Mouse (Mus musculus): Measurements from ENCODE around the gene Slbp. TPM values are rescaled to one million over a fixed set of nuclear protein-coding genes. Genes with fewer than 3 reads are reported as not detected.

The Slbp gene
- polyA plus RNA-seq, 1 experiment from 2014 or later = 184 TPM

DNA sequence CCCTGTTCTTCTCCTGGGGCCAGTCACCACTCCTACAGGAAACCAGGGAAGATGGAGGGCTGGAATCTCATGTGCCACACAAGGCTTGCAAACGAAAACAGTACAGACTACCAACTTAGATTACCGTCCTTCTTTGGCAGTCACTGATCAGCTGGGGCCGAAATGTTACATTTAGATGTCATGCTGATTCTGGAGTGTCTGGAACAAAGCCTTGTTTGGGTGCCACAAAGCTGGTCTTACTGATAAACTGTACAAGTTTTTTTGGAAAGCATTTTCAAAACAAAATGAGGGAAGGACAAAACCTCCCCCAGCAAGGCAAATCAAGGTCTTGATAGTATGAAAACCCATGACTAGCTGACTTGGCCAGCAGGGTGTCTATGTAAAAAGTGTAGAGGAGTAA is 28.6 kb downstream of the Slbp start:
- no peak overlapping the region for H3K4me3 ChIP-seq (ENCODE audit: low read length)
- H3K4me1 ChIP-seq (ENCODE audit: control insufficient read depth, insufficient read depth, low read length) = peaks cover 8% of the 10 kb centered on the region
- WGBS = 74% methylated on average over 3 of the region's 3 CpGs
- no peak overlapping the region for H3K27ac ChIP-seq (ENCODE audit: low read length)
- no peaks in the 10 kb centered on the region for H3K36me3 ChIP-seq (ENCODE audit: control insufficient read depth, insufficient read depth, low read length)
- H3K27me3 ChIP-seq (replicated peaks; ENCODE audit: control insufficient read depth, insufficient read depth, low read length) = no peaks in the 10 kb centered on the region
- ATAC-seq = no peak
- H3K9ac ChIP-seq (ENCODE audit: low read depth, low read length) = no peak overlapping the region
- no peaks in the 10 kb centered on the region for H3K9me3 ChIP-seq (ENCODE audit: control insufficient read depth, low read length)
- no peak overlapping the region for H3K4me2 ChIP-seq (ENCODE audit: low read depth, low read length)

DNA sequence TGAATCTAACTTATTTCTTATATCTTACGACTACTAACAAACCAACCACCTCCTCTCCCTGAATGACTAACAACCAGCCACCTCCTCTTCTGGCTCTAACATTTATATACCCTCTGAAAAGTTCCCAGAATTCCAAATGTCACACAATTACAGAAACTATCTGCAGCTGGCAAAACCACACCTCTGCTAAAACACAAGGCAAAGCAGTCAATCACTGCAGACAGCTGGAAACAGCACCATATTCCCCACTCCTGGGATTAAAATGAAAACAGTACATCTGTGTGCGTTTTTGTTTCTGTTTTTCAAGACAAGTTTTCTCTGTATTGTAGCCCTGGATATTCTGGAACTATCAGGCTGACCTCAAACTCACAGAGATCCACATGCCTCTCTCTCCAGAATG is 29.7 kb downstream of the Slbp start:
- Histone ChIP-seq H3K9me3 (ENCODE audit: control insufficient read depth, low read length) (no peaks in the 10 kb centered on the region), H3K4me1 (ENCODE audit: control insufficient read depth, insufficient read depth, low read length) (peaks cover under 1% of the 10 kb centered on the region), H3K4me2 (ENCODE audit: low read depth, low read length) (no peak overlapping the region), H3K9ac (ENCODE audit: low read depth, low read length) (no peak overlapping the region), H3K27me3 (replicated peaks; ENCODE audit: control insufficient read depth, insufficient read depth, low read length) (no peaks in the 10 kb centered on the region), H3K36me3 (ENCODE audit: control insufficient read depth, insufficient read depth, low read length) (no peaks in the 10 kb centered on the region), H3K4me3 (ENCODE audit: low read length) (no peak overlapping the region), H3K27ac (ENCODE audit: low read length) (no peak overlapping the region)
- no peak for ATAC-seq
- 86% methylated on average over 2 of the region's 2 CpGs for WGBS

DNA sequence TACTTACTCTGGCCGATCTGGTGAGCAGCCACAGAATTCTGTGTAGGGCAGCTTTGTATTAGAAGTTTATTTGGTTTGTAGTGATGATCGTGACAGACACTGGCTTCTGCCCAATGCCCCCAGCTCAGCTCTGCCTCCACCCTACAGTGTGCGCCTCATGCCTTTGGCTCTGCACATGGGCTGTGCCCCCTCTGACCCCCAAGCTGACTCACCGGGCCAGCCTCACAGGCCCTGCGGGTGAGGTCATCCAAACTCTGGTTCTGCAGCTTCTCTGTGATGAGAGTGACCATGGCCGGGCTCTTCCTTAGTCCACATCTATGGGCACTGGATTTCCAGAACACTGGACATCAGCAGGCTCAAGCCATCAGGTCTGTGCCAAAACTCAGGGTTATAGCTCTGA is 38.0 kb downstream of the Slbp start:
- Histone ChIP-seq H3K4me2 (ENCODE audit: low read depth, low read length) (no peak overlapping the region), H3K27me3 (replicated peaks; ENCODE audit: control insufficient read depth, insufficient read depth, low read length) (no peaks in the 10 kb centered on the region), H3K27ac (ENCODE audit: low read length) (no peak overlapping the region), H3K9ac (ENCODE audit: low read depth, low read length) (no peak overlapping the region), H3K4me1 (ENCODE audit: control insufficient read depth, insufficient read depth, low read length) (no peaks in the 10 kb centered on the region), H3K9me3 (ENCODE audit: control insufficient read depth, low read length) (no peaks in the 10 kb centered on the region), H3K36me3 (ENCODE audit: control insufficient read depth, insufficient read depth, low read length) (peaks cover 3% of the 10 kb centered on the region; the same call in 1 of the 2 replicates), H3K4me3 (ENCODE audit: low read length) (no peak overlapping the region)
- 86% methylated on average over 6 of the region's 6 CpGs for WGBS
- ATAC-seq = no peak

DNA sequence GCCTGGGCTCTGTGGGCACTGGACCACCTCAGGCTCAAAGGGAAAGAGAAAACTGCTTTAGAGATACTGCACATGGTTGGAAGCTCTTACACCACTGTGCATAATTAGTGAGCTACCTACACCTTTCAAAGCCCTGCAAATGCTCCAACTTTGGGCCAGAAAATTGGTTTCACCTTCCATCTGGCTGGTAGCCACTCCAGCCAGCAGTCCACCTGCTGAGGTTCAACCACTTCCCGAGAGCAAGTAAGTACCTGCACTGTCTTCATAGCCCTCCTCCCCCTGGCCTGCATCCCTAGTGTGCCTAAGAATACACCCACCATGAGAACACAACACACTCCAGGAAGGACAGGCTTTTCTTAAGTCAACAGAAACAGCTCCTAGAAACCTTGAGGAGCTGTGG is 40.6 kb downstream of the Slbp start:
- Histone ChIP-seq H3K27ac (ENCODE audit: low read length) (no peak overlapping the region), H3K36me3 (ENCODE audit: control insufficient read depth, insufficient read depth, low read length) (peaks cover 3% of the 10 kb centered on the region), H3K4me2 (ENCODE audit: low read depth, low read length) (no peak overlapping the region), H3K27me3 (replicated peaks; ENCODE audit: control insufficient read depth, insufficient read depth, low read length) (no peaks in the 10 kb centered on the region), H3K4me1 (ENCODE audit: control insufficient read depth, insufficient read depth, low read length) (no peaks in the 10 kb centered on the region), H3K4me3 (ENCODE audit: low read length) (no peak overlapping the region), H3K9ac (ENCODE audit: low read depth, low read length) (no peak overlapping the region), H3K9me3 (ENCODE audit: control insufficient read depth, low read length) (no peaks in the 10 kb centered on the region)
- WGBS = 97% methylated on average over 1 of the region's 1 CpGs
- ATAC-seq = no peak

DNA sequence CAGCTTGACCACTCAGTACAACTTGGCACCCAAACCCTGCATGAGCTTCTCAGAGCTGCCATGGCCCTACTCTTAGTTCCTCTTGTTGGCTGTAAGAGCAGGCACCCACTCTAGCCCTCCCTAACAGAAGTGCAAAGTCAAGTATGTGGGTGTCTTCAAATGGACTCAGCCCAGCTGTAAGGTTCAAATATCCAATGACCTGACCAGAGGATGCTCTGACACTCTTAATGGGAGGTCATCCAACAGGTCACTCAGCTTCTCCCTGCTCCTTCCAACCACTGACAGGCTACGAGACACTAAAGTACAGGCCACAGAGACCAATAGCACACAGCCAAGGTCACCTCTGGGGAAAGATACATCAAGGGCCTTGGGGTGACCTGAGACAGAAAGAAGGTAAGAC is 43.1 kb downstream of the Slbp start:
- Histone ChIP-seq H3K4me3 (ENCODE audit: low read length) (no peak overlapping the region), H3K4me1 (ENCODE audit: control insufficient read depth, insufficient read depth, low read length) (no peaks in the 10 kb centered on the region), H3K27me3 (replicated peaks; ENCODE audit: control insufficient read depth, insufficient read depth, low read length) (no peaks in the 10 kb centered on the region), H3K27ac (ENCODE audit: low read length) (no peak overlapping the region), H3K4me2 (ENCODE audit: low read depth, low read length) (no peak overlapping the region), H3K9me3 (ENCODE audit: control insufficient read depth, low read length) (no peaks in the 10 kb centered on the region), H3K9ac (ENCODE audit: low read depth, low read length) (no peak overlapping the region), H3K36me3 (ENCODE audit: control insufficient read depth, insufficient read depth, low read length) (peaks cover 3% of the 10 kb centered on the region)
- ATAC-seq = no peak
- 81% methylated on average over 1 of the region's 1 CpGs for WGBS

DNA sequence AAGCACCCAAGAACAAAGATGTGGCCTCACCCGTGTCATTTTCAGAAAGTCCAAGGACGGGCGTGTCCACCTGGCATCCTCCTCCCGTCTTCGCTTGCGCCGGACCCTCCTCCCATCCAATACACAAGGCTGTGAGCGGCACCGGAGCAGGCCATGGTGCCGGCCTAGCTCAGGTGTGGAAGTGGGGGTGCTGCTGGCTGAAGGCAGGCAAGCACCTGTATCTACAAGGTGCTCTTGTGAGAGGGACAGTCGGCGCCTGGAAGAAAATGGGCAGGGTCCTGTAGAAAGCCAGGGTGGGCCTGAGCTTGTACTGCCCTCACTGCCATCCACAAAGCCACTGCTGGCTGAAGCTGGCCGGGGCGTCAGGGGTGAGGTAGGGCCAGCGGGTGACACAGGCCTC is 44.9 kb downstream of the Slbp start:
- H3K9me3 ChIP-seq (ENCODE audit: control insufficient read depth, low read length) = no peaks in the 10 kb centered on the region
- no peaks in the 10 kb centered on the region for H3K27me3 ChIP-seq (replicated peaks; ENCODE audit: control insufficient read depth, insufficient read depth, low read length)
- no peak overlapping the region for H3K4me3 ChIP-seq (ENCODE audit: low read length)
- H3K9ac ChIP-seq (ENCODE audit: low read depth, low read length) = no peak overlapping the region
- H3K4me1 ChIP-seq (ENCODE audit: control insufficient read depth, insufficient read depth, low read length) = no peaks in the 10 kb centered on the region
- 96% methylated on average over 15 of the region's 15 CpGs for WGBS
- H3K36me3 ChIP-seq (ENCODE audit: control insufficient read depth, insufficient read depth, low read length) = peaks cover 3% of the 10 kb centered on the region
- no peak overlapping the region for H3K27ac ChIP-seq (ENCODE audit: low read length)
- H3K4me2 ChIP-seq (ENCODE audit: low read depth, low read length) = no peak overlapping the region
- no peak for ATAC-seq

DNA sequence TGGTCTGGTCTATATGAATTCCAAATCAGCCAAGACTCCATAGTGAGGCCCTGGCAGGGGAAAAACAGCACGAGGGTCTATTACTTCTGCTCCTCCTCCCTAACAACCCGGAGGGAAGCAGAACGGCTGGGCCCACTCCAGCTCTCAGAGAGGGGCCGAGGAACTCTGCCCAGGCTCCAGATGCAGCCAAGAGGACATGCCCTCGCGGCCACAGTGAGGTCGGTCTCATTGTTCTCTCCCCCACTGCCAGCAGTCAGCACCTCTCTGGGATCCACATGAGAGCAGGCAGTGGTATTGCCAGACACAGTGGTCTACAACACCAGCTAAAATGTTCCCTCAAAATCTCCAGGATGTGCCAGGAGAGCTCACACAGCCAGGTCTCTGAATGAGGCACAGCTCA is 45.7 kb downstream of the Slbp start:
- H3K4me2 ChIP-seq (ENCODE audit: low read depth, low read length) = no peak overlapping the region
- no peaks in the 10 kb centered on the region for H3K4me1 ChIP-seq (ENCODE audit: control insufficient read depth, insufficient read depth, low read length)
- WGBS = 78% methylated on average over 7 of the region's 7 CpGs
- no peak overlapping the region for H3K4me3 ChIP-seq (ENCODE audit: low read length)
- H3K27me3 ChIP-seq (replicated peaks; ENCODE audit: control insufficient read depth, insufficient read depth, low read length) = no peaks in the 10 kb centered on the region
- H3K36me3 ChIP-seq (ENCODE audit: control insufficient read depth, insufficient read depth, low read length) = peaks cover 3% of the 10 kb centered on the region
- no peak for ATAC-seq
- H3K27ac ChIP-seq (ENCODE audit: low read length) = no peak overlapping the region
- no peaks in the 10 kb centered on the region for H3K9me3 ChIP-seq (ENCODE audit: control insufficient read depth, low read length)
- no peak overlapping the region for H3K9ac ChIP-seq (ENCODE audit: low read depth, low read length)

DNA sequence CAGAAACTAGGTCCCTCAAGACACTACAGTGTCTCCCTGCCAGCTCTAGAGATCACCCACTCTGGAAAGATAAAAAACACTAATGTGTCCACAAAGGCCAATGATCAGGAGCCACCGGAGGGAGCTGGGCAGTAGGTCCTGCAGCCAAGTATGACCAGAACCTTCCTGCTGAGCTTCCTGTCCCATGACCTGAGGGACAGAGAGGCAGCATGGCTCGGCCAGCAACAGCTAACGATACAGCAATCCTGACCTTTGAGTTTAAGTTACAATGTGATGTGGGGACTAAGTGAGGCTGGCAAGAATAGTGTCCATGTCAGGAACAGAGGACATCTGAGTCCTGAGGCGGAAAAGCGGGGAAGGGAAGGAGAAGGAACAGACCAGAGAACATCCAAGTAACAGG is 47.1 kb downstream of the Slbp start:
- no peak overlapping the region for H3K4me3 ChIP-seq (ENCODE audit: low read length)
- H3K4me2 ChIP-seq (ENCODE audit: low read depth, low read length) = no peak overlapping the region
- no peaks in the 10 kb centered on the region for H3K27me3 ChIP-seq (replicated peaks; ENCODE audit: control insufficient read depth, insufficient read depth, low read length)
- peaks cover 3% of the 10 kb centered on the region for H3K36me3 ChIP-seq (ENCODE audit: control insufficient read depth, insufficient read depth, low read length)
- ATAC-seq = no peak
- no peak overlapping the region for H3K9ac ChIP-seq (ENCODE audit: low read depth, low read length)
- no peaks in the 10 kb centered on the region for H3K4me1 ChIP-seq (ENCODE audit: control insufficient read depth, insufficient read depth, low read length)
- 82% methylated on average over 5 of the region's 5 CpGs for WGBS
- H3K27ac ChIP-seq (ENCODE audit: low read length) = no peak overlapping the region
- no peaks in the 10 kb centered on the region for H3K9me3 ChIP-seq (ENCODE audit: control insufficient read depth, low read length)

DNA sequence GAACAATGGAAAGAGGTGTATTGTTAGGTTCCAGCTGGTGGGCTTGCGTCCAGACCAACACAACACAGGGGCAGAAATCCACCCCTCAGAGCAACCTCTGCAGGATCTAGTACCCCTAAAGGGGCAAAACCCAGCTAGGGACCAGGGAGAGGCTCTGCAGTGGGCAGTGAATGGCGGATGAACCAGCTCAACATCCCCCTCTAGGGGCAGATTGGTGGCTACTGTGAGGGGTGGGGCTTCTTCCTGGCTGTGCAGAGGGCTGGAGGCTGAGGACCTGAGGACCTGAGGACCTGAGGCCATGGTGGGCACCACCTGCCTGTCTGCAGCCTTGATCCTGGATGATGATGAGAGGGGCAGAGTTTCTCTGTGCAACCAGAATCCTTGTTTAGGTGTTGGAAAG is 58.8 kb downstream of the Slbp start:
- 0 out of 2 replicates have a peak, but pooled peaks have one; percentile 23 for ATAC-seq
- Histone ChIP-seq H3K4me2 (ENCODE audit: low read depth, low read length) (no peak overlapping the region), H3K4me1 (ENCODE audit: control insufficient read depth, insufficient read depth, low read length) (no peaks in the 10 kb centered on the region), H3K4me3 (ENCODE audit: low read length) (no peak overlapping the region), H3K27me3 (replicated peaks; ENCODE audit: control insufficient read depth, insufficient read depth, low read length) (no peaks in the 10 kb centered on the region), H3K9me3 (ENCODE audit: control insufficient read depth, low read length) (no peaks in the 10 kb centered on the region), H3K36me3 (ENCODE audit: control insufficient read depth, insufficient read depth, low read length) (no peaks in the 10 kb centered on the region), H3K27ac (ENCODE audit: low read length) (no peak overlapping the region), H3K9ac (ENCODE audit: low read depth, low read length) (no peak overlapping the region)
- WGBS = 32% methylated on average over 2 of the region's 2 CpGs

DNA sequence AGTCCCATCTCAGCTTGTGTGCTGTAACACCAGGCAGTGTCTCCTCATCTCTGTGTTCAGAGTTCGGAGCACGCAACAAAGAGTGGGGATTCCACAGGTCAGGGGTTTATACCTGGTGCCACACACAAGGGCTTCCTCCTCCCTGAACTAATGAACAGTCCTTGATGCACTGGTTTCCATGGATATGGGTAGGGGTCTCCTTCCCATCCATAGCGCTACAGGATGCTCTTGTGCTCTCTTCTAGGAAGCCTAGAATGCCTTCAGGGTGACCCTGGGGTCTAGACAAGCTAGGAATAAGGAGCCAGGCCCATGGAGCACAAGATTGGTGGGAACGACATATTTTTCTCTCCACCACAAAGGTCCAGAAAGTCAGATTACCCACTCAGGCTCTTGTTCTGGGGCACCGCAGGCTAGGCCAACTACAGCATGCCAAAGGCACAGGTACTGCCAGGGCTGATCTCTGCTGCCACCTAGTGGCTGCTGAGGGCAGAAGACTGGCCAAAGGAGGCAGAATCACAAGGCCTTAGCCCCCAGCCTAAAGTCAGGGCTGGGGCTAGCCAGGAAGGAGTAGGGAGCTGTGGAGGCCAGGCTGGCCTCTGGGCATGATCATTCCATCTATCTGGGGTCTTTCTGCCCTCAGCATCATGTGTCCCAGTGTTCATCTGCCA is 63.0 kb downstream of the Slbp start:
- H3K4me3 ChIP-seq (ENCODE audit: low read length) = no peak overlapping the region
- H3K27ac ChIP-seq (ENCODE audit: low read length) = no peak overlapping the region
- H3K9ac ChIP-seq (ENCODE audit: low read depth, low read length) = no peak overlapping the region
- H3K27me3 ChIP-seq (replicated peaks; ENCODE audit: control insufficient read depth, insufficient read depth, low read length) = no peaks in the 10 kb centered on the region
- no peaks in the 10 kb centered on the region for H3K36me3 ChIP-seq (ENCODE audit: control insufficient read depth, insufficient read depth, low read length)
- 69% methylated on average over 5 of the region's 5 CpGs for WGBS
- H3K4me2 ChIP-seq (ENCODE audit: low read depth, low read length) = no peak overlapping the region
- H3K4me1 ChIP-seq (ENCODE audit: control insufficient read depth, insufficient read depth, low read length) = no peaks in the 10 kb centered on the region
- H3K9me3 ChIP-seq (ENCODE audit: control insufficient read depth, low read length) = no peaks in the 10 kb centered on the region
- no peak for ATAC-seq

All from intestine, embryonic 16.5 days (tissue).